Mouse (Mus musculus): ENCODE data around the gene Ppil1. TPM values are rescaled to one million over a fixed set of nuclear protein-coding genes. Genes with fewer than 3 reads are reported as not detected.

Gene Ppil1
- polyA plus RNA-seq, 1 experiment from 2014 or later = 106 TPM

DNA sequence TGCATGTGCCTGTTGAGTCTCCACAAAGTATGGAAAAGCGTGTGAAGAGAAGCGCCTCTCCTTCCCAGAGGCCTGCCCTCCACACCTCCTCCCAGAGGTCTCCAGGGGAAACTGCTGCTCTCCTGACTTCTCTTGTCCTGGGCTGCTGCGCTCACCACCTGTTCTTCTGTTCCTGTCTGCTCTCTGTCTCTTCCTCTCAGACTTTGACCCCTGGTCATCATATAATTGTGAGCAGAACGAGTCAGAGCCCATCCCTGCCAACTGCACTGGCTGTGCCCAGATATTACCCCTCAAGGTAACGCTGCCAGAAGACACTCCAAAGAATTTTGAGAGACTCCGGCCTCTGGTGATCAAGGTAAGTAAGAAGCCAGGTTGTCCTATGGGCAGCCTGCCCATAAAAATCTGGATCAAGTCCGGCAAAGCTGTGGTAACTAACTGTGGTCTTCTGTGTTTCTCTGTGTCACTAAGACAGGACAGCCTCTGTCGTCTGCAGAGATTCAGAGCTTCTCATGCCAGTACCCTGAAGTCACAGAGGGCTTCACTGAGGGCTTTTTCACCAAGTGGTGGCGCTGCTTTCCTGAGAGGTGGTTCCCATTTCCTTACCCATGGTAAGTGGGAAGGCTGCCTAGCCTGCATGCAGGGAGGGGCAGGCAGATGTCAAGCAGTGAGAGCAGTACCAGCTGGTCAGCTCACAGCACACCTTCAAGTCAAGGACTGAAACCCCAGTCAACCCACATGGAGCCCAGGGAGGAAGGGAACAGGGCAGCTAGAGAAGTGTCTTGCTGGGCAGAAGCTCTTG, 30.0 kb upstream of the Ppil1 start:
- Histone ChIP-seq H3K36me3 (ENCODE audit: control insufficient read depth, insufficient read depth, low read length) (peaks cover 18% of the 10 kb centered on the region), H3K27me3 (ENCODE audit: control insufficient read depth, insufficient read depth, low read depth, low read length) (no peaks in the 10 kb centered on the region)
- 78% methylated on average over 9 of the region's 9 CpGs for WGBS

DNA sequence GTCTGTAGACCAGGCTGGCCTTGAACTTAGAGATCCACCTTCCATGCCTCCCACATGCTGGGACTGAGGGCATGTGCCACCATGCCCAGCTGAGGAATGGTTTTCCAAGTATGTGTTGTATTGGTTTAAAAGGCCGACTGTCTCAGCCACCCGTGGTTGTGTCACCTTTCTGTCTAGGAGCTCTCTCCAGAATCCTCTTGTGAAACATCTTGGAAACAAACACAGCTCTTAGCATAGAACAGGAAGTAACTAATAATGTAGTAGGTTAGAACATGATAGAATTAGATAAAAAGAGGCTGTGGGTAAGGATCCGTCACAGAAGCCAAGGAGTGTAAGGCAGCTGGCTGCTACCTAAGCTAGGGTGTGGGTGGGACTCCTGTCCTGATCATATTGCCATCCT, 29.0 kb upstream of the Ppil1 start:
- Histone ChIP-seq H3K36me3 (ENCODE audit: control insufficient read depth, insufficient read depth, low read length) (peaks cover 10% of the 10 kb centered on the region), H3K27ac (ENCODE audit: low read length) (no peak overlapping the region)

More for the DNA sequence above, 30.0 kb upstream of the Ppil1 start:
- Histone ChIP-seq H3K4me3 (ENCODE audit: low read depth, low read length) (no peak overlapping the region), H3K27ac (ENCODE audit: low read length) (no peak overlapping the region), H3K9ac (ENCODE audit: low read depth, low read length) (no peak overlapping the region), H3K4me1 (ENCODE audit: control insufficient read depth, insufficient read depth, low read length) (no peaks in the 10 kb centered on the region), H3K4me2 (ENCODE audit: low read length) (no peak overlapping the region), H3K9me3 (replicated peaks; ENCODE audit: control insufficient read depth, low read length, poor library complexity, severe bottlenecking) (no peaks in the 10 kb centered on the region)
- no peak for ATAC-seq

DNA sequence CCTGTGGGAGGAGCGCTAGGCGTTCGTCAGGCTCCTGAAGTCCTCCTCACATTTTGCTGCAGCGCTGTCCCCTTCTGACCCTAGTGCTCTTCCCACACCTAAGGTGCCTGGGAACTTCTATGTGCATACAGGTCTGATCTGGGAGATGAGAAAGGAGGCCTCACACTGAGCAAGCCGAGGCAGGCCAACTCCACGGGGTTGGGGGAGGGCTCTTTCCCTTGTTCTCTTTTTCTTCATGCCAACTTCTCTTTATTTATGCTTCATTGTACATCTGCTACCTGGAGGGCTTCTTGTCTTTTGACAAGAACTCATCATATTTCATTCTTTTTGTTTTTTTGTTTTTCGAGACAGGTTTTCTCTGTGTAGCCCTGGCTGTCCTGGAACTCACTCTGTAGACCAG, 27.8 kb upstream of the Ppil1 start:
- Histone ChIP-seq H3K9me3 (replicated peaks; ENCODE audit: control insufficient read depth, low read length, poor library complexity, severe bottlenecking) (no peaks in the 10 kb centered on the region), H3K36me3 (ENCODE audit: control insufficient read depth, insufficient read depth, low read length) (peaks cover 10% of the 10 kb centered on the region), H3K27ac (ENCODE audit: low read length) (no peak overlapping the region), H3K27me3 (ENCODE audit: control insufficient read depth, insufficient read depth, low read depth, low read length) (no peaks in the 10 kb centered on the region), H3K4me1 (ENCODE audit: control insufficient read depth, insufficient read depth, low read length) (no peaks in the 10 kb centered on the region), H3K4me3 (ENCODE audit: low read depth, low read length) (no peak overlapping the region), H3K9ac (ENCODE audit: low read depth, low read length) (no peak overlapping the region), H3K4me2 (ENCODE audit: low read length) (no peak overlapping the region)
- WGBS = 88% methylated on average over 7 of the region's 7 CpGs
- ATAC-seq = no peak

More for the DNA sequence above, 29.0 kb upstream of the Ppil1 start:
- H3K9me3 ChIP-seq (replicated peaks; ENCODE audit: control insufficient read depth, low read length, poor library complexity, severe bottlenecking) = no peaks in the 10 kb centered on the region
- no peak for ATAC-seq
- H3K4me3 ChIP-seq (ENCODE audit: low read depth, low read length) = no peak overlapping the region
- H3K4me1 ChIP-seq (ENCODE audit: control insufficient read depth, insufficient read depth, low read length) = no peaks in the 10 kb centered on the region
- 91% methylated on average over 3 of the region's 3 CpGs for WGBS
- no peaks in the 10 kb centered on the region for H3K27me3 ChIP-seq (ENCODE audit: control insufficient read depth, insufficient read depth, low read depth, low read length)
- H3K4me2 ChIP-seq (ENCODE audit: low read length) = no peak overlapping the region
- no peak overlapping the region for H3K9ac ChIP-seq (ENCODE audit: low read depth, low read length)

DNA sequence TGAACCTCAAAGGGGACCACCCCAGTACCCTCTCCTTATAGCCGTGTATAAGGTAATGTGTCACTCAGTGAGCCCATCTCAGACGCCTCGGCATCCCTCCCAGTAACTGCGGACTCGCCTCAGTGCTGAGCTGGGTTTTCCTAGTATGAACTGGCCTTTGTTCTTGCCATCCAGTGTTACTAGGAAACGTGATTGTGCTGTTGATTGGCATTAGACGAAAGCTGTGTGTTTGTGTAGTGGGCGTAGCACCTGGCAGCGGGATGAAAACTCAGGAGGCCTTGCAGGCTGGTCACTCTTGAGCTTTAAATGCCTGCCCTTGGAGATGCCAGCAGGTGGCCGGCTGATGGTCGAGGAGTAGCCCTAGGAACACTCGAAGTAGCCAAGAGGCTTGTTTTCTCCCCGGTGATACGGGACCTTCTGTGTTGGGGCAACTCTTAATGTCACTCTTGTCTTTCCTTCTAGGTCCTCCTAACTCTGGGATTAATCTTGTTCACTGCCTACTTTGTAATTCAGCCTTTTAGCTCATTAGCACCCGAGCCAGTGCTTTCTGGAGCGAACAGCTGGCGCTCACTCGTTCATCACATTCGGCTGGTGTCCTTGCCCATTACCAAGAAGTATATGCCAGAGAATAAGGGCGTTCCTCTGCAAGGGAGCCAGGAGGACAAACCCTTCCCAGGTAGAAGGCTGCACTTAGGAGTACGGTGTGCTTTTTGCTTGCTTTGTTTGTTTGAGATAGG, 18.4 kb upstream of the Ppil1 start:
- H3K9ac ChIP-seq (ENCODE audit: low read depth, low read length) = no peak overlapping the region
- no peaks in the 10 kb centered on the region for H3K27me3 ChIP-seq (ENCODE audit: control insufficient read depth, insufficient read depth, low read depth, low read length)
- H3K4me3 ChIP-seq (ENCODE audit: low read depth, low read length) = no peak overlapping the region
- ATAC-seq = peak; percentile 21; the same call in 1 of the 2 replicates
- H3K27ac ChIP-seq (ENCODE audit: low read length) = no peak overlapping the region
- 0 out of 2 replicates have a peak, but pooled peaks cover 2% of the 10 kb centered on the region for H3K4me1 ChIP-seq (ENCODE audit: control insufficient read depth, insufficient read depth, low read length)
- no peaks in the 10 kb centered on the region for H3K9me3 ChIP-seq (replicated peaks; ENCODE audit: control insufficient read depth, low read length, poor library complexity, severe bottlenecking)
- 42% methylated on average over 21 of the region's 21 CpGs for WGBS
- H3K4me2 ChIP-seq (ENCODE audit: low read length) = no peak overlapping the region
- H3K36me3 ChIP-seq (ENCODE audit: control insufficient read depth, insufficient read depth, low read length) = peaks cover 11% of the 10 kb centered on the region

DNA sequence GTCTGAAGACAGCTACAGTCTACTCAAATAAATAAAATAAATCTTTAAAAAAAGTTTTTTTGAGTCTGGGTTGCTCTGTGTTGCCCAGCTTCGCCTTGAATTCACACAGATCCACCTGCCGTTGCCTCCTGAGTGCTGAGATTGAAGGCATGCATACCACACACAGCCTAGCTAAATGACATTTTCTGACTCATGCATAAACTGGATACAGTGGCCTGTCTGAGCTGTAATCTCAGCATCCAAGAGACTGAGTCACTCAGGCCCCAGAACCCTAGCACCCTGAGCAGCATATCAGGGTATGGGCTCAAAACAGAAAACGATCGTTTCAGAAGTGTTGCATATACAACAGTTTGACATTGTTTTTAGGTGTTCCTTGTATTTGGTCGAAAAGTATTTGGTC, 17.6 kb upstream of the Ppil1 start:
- 86% methylated on average over 5 of the region's 5 CpGs for WGBS
- H3K4me3 ChIP-seq (ENCODE audit: low read depth, low read length) = no peak overlapping the region
- ATAC-seq = no peak
- peaks cover 11% of the 10 kb centered on the region for H3K36me3 ChIP-seq (ENCODE audit: control insufficient read depth, insufficient read depth, low read length)
- no peak overlapping the region for H3K9ac ChIP-seq (ENCODE audit: low read depth, low read length)
- H3K4me1 ChIP-seq (ENCODE audit: control insufficient read depth, insufficient read depth, low read length) = 0 out of 2 replicates have a peak, but pooled peaks cover 2% of the 10 kb centered on the region
- H3K27me3 ChIP-seq (ENCODE audit: control insufficient read depth, insufficient read depth, low read depth, low read length) = no peaks in the 10 kb centered on the region
- H3K27ac ChIP-seq (ENCODE audit: low read length) = no peak overlapping the region
- H3K4me2 ChIP-seq (ENCODE audit: low read length) = no peak overlapping the region
- H3K9me3 ChIP-seq (replicated peaks; ENCODE audit: control insufficient read depth, low read length, poor library complexity, severe bottlenecking) = no peaks in the 10 kb centered on the region

DNA sequence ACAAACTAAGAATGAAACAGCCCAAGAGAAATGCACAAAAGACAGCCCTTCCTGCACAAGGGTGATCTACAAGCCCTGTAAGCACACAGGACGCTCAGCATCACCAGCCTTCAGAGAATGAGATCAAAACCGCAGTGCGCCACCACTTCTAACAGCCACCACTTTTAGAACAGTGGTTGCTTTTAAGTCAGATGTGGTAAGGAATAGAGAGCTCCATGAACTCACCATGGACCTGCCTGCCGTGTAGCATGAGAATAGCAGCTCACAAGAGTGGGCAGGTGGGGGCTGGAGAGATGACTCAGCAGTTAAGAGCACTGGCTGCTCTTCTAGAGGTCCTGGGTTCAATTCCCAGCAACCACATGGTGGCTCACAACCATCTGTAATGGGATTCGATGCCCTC, 16.4 kb upstream of the Ppil1 start:
- H3K36me3 ChIP-seq (ENCODE audit: control insufficient read depth, insufficient read depth, low read length) = peaks cover 10% of the 10 kb centered on the region
- H3K4me2 ChIP-seq (ENCODE audit: low read length) = no peak overlapping the region
- 88% methylated on average over 5 of the region's 5 CpGs for WGBS
- H3K9me3 ChIP-seq (replicated peaks; ENCODE audit: control insufficient read depth, low read length, poor library complexity, severe bottlenecking) = no peaks in the 10 kb centered on the region
- no peak overlapping the region for H3K27ac ChIP-seq (ENCODE audit: low read length)
- H3K4me1 ChIP-seq (ENCODE audit: control insufficient read depth, insufficient read depth, low read length) = 0 out of 2 replicates have a peak, but pooled peaks cover 2% of the 10 kb centered on the region
- no peak overlapping the region for H3K9ac ChIP-seq (ENCODE audit: low read depth, low read length)
- H3K4me3 ChIP-seq (ENCODE audit: low read depth, low read length) = no peak overlapping the region
- H3K27me3 ChIP-seq (ENCODE audit: control insufficient read depth, insufficient read depth, low read depth, low read length) = no peaks in the 10 kb centered on the region
- ATAC-seq = no peak

DNA sequence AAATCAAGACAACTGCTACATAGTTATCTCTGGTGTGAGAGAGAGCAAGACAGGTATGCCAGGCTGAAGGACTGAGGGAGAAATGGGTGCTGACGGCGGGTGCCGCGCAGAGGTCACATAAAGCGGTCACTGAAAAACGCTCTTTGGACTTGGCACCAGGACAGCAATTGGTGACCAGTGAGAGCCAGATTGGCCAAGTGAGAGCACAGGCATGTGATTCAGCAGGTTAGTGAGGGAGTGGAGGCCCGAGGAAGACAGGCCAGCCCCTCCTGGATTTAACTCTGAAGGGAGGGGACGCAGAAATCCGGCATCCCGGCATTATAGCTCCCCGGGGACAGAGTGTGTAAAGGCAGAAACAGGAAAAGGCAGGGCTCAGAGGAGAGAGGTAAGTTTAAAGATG, 9.9 kb upstream of the Ppil1 start:
- no peak overlapping the region for H3K4me2 ChIP-seq (ENCODE audit: low read length)
- H3K4me3 ChIP-seq (ENCODE audit: low read depth, low read length) = no peak overlapping the region
- peaks cover 9% of the 10 kb centered on the region for H3K4me1 ChIP-seq (ENCODE audit: control insufficient read depth, insufficient read depth, low read length)
- WGBS = 85% methylated on average over 11 of the region's 11 CpGs
- no peak for ATAC-seq
- H3K9ac ChIP-seq (ENCODE audit: low read depth, low read length) = no peak overlapping the region
- no peaks in the 10 kb centered on the region for H3K27me3 ChIP-seq (ENCODE audit: control insufficient read depth, insufficient read depth, low read depth, low read length)
- no peak overlapping the region for H3K27ac ChIP-seq (ENCODE audit: low read length)
- no peaks in the 10 kb centered on the region for H3K9me3 ChIP-seq (replicated peaks; ENCODE audit: control insufficient read depth, low read length, poor library complexity, severe bottlenecking)
- 0 out of 2 replicates have a peak, but pooled peaks cover 4% of the 10 kb centered on the region for H3K36me3 ChIP-seq (ENCODE audit: control insufficient read depth, insufficient read depth, low read length)

DNA sequence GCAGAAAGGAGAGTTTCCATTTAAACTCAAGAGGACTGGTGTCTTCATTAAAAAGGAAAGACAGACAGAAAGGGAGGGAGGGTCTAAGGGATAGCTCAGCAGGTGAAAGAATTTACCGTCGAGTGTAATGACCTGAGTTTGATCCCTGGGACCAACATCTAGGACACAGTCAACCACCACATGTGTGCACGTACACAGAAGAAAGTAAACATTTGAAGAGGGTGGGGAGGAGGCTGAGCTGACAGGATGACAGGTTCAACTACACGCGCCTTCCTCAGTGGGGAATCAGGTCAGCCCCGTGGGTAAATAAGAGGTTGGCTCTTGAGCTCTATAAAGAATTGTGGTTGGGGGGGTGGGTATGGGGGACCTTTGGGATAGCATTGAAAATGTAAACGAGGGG, 9.2 kb upstream of the Ppil1 start:
- 83% methylated on average over 7 of the region's 7 CpGs for WGBS
- Histone ChIP-seq H3K27me3 (ENCODE audit: control insufficient read depth, insufficient read depth, low read depth, low read length) (no peaks in the 10 kb centered on the region), H3K4me2 (ENCODE audit: low read length) (no peak overlapping the region), H3K4me1 (ENCODE audit: control insufficient read depth, insufficient read depth, low read length) (peaks cover 12% of the 10 kb centered on the region), H3K9ac (ENCODE audit: low read depth, low read length) (no peak overlapping the region), H3K27ac (ENCODE audit: low read length) (no peak overlapping the region), H3K4me3 (ENCODE audit: low read depth, low read length) (no peak overlapping the region), H3K9me3 (replicated peaks; ENCODE audit: control insufficient read depth, low read length, poor library complexity, severe bottlenecking) (no peaks in the 10 kb centered on the region), H3K36me3 (ENCODE audit: control insufficient read depth, insufficient read depth, low read length) (0 out of 2 replicates have a peak, but pooled peaks cover 2% of the 10 kb centered on the region)
- ATAC-seq = no peak

DNA sequence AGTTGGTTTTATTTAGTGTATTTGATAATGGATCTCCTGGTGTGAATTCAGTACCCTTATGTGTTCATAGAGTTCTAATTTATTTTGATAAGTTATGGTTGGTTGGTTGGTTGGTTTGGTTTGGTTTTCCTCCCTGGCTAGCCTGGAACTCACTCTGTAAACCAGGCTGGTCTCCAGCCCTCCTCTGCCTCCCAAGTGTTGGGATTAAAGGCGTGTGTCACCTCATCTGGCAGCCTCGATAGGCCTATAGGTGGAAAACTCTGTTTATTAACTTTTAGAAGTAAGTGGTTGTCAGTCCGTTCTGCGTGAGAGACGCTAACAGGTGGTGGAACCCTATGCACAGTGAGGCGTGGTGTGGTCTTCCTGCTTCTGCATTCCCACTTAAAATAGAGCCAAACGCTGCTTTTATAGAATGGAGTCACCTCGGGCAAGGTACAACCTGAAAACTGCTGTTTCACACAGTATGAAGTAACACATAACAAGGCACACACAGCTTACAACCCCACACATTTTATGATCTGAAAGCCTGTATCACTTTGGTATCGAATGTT, 6.2 kb upstream of the Ppil1 start:
- Histone ChIP-seq H3K4me3 (ENCODE audit: low read depth, low read length) (no peak overlapping the region), H3K9me3 (replicated peaks; ENCODE audit: control insufficient read depth, low read length, poor library complexity, severe bottlenecking) (no peaks in the 10 kb centered on the region), H3K4me2 (ENCODE audit: low read length) (no peak overlapping the region), H3K27ac (ENCODE audit: low read length) (no peak overlapping the region), H3K9ac (ENCODE audit: low read depth, low read length) (no peak overlapping the region), H3K4me1 (ENCODE audit: control insufficient read depth, insufficient read depth, low read length) (peaks cover 15% of the 10 kb centered on the region), H3K36me3 (ENCODE audit: control insufficient read depth, insufficient read depth, low read length) (no peaks in the 10 kb centered on the region), H3K27me3 (ENCODE audit: control insufficient read depth, insufficient read depth, low read depth, low read length) (no peaks in the 10 kb centered on the region)
- ATAC-seq = no peak
- 92% methylated on average over 9 of the region's 9 CpGs for WGBS

All from midbrain, embryonic 16.5 days (tissue).